Mouse (Mus musculus): ENCODE data around the gene Usp1.

DNA sequence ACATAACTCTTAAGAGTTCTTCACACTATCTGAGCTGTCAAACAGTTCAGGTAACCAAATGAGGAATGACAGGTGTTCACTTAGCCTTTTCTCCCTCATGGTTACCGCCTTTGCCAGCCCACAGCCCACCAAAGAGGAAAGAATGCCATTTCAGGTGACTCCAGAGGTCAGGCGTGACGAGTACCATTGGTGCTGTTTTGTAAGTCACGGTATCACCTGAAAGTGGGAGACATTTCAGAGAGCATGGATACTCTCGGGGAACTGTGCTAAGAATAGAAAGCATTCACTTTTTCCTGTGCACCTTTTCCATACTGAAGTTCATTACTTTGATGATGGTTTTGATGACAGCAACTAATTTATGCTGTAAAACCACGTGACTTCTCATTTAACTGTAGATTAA, 12.4 kb downstream of the Usp1 start:
- TF ChIP-seq CTCF (IDR thresholded peaks at IDR 0.05; ENCODE audit: low read depth, low read length) (no peak), POLR2A (IDR thresholded peaks at IDR 0.05; ENCODE audit: extremely low read depth, insufficient read depth, low read length) (no peak)

Measured in liver, adult 2 months (tissue).